Mouse (Mus musculus) ES-E14 (cell line): ENCODE results near the gene Hibadh. TPM values are rescaled to one million over a fixed set of nuclear protein-coding genes. Genes with fewer than 3 reads are reported as not detected.

ENCODE experiments used
- DNase-seq: peaks from one replicate; pipeline ENCODE4 v3.0.0-alpha.2; 2013; ENCODE audit warnings: low read depth, low spot score
- H3K27ac ChIP-seq: 2 replicates; pipeline ENCODE4 v1.5.1; 2012; ENCODE audit warnings: low read depth, mild to moderate bottlenecking, low read length, moderate library complexity, mixed read lengths; ENCODE audit not compliant: poor library complexity, insufficient read depth, severe bottlenecking
- H3K36me3 ChIP-seq: 2 replicates; pipeline ENCODE4 v1.6.1; 2012; ENCODE audit warnings: mild to moderate bottlenecking, low read length, moderate library complexity, mixed read lengths; ENCODE audit not compliant: control insufficient read depth, poor library complexity, insufficient read depth, severe bottlenecking
- H3K4me1 ChIP-seq, 2 experiments: fragments of 150-350 bp in 1 of 2; sonication (generic) in 1 of 2; 2 replicates each; pipeline ENCODE4 v1.6.1; 2012; ENCODE audit warnings: low read length in 2 of 2, mild to moderate bottlenecking in 1 of 2, mixed read lengths in 1 of 2; ENCODE audit not compliant: control insufficient read depth in 2 of 2, insufficient read depth in 2 of 2, poor library complexity in 1 of 2
- H3K4me3 ChIP-seq, 2 experiments: fragments of 150-350 bp in 1 of 2; sonication (generic) in 1 of 2; 2 replicates each; pipeline ENCODE4 v1.5.1; 2012; ENCODE audit warnings: low read length in 2 of 2, low read depth in 1 of 2, mild to moderate bottlenecking in 1 of 2, mixed read lengths in 1 of 2; ENCODE audit not compliant: insufficient read depth in 1 of 2, poor library complexity in 1 of 2, severe bottlenecking in 1 of 2
- H3K9ac ChIP-seq: 2 replicates; pipeline ENCODE4 v1.6.1; 2012; ENCODE audit warnings: low read depth, mild to moderate bottlenecking, low read length, mixed read lengths; ENCODE audit not compliant: poor library complexity, insufficient read depth, severe bottlenecking
- H3K9me3 ChIP-seq: fragments of 150-350 bp; sonication (generic); 2 replicates; pipeline ENCODE4 v1.6.1; 2012; ENCODE audit warnings: low read depth, mild to moderate bottlenecking, low read length; ENCODE audit not compliant: control insufficient read depth, insufficient read depth
- CHD2 ChIP-seq: IDR thresholded peaks from 2 replicates; pipeline ENCODE4 v1.6.1; 2014; ENCODE audit warnings: mild to moderate bottlenecking, low read depth, low read length, inconsistent platforms
- HCFC1 ChIP-seq: IDR thresholded peaks from 2 replicates; pipeline ENCODE4 v1.6.1; 2012; ENCODE audit warnings: low read length, inconsistent platforms, borderline replicate concordance; ENCODE audit not compliant: insufficient read depth
- MAFK ChIP-seq: IDR thresholded peaks from 2 replicates; pipeline ENCODE4 v1.6.1; 2014; ENCODE audit warnings: mild to moderate bottlenecking, low read depth, low read length, inconsistent platforms; ENCODE audit not compliant: insufficient read depth
- ZC3H11A ChIP-seq: IDR thresholded peaks from 2 replicates; pipeline ENCODE4 v1.6.1; 2012; ENCODE audit warnings: low read depth, mild to moderate bottlenecking, inconsistent platforms, low read length, borderline replicate concordance
- ZNF384 ChIP-seq: IDR thresholded peaks from 2 replicates; pipeline ENCODE4 v1.6.1; 2012; ENCODE audit warnings: low read depth, low read length, inconsistent platforms
- in situ Hi-C, 2 experiments: fragments of 600-800 bp; cut with MboI; formaldehyde crosslinking; loops; one replicate each; pipeline ENCODE4 v1.15.1; 2025; ENCODE audit warnings: low sequenced_read_pairs in 2 of 2, inconsistent platforms in 1 of 2; ENCODE audit not compliant: unreplicated experiment in 2 of 2
- total RNA-seq: library from RNA; depleted of rRNA; stranded (reverse); fragments of 300-350 nt; gene quantifications from 2 replicates; pipeline ENCODE4 v1.2.3, GENCODE M21; 2012; rRNA removed

The Hibadh gene
- 27.2 and 27.6 TPM in 2 replicates for total RNA-seq

DNA sequence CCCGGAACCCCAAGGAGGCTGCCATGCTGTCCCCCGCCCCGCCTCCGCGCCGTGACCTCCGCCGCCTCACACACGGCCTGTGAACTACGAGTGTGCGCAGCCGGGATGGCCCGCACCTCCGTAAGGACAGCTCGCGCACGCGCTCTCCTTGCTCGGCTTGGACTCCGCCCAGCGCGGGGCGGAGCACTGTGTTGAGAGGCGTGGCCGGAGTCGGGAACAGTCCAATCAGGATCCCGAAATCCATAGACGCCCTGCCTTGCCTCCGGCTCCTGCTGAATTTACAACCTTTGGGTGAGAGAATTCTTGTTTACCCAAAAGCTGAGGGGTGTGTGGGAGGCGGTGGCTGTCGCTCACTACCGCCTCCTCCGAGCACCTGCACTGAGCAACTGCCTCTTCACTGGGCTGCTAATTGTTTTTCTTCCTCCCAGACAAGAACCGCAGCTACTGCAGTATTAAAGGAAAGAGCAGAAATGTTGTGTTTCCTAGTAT is at the start of gene Hibadh:
Gene Hibadh (minus strand): TSS at position 166 of the 489 bp plus-strand sequence.
- DNase-seq, result peak; percentile 96
- peak within 1 kb of the TSS; percentile 32 for H3K27ac ChIP-seq
- in situ Hi-C loops, result no loop called here

DNA sequence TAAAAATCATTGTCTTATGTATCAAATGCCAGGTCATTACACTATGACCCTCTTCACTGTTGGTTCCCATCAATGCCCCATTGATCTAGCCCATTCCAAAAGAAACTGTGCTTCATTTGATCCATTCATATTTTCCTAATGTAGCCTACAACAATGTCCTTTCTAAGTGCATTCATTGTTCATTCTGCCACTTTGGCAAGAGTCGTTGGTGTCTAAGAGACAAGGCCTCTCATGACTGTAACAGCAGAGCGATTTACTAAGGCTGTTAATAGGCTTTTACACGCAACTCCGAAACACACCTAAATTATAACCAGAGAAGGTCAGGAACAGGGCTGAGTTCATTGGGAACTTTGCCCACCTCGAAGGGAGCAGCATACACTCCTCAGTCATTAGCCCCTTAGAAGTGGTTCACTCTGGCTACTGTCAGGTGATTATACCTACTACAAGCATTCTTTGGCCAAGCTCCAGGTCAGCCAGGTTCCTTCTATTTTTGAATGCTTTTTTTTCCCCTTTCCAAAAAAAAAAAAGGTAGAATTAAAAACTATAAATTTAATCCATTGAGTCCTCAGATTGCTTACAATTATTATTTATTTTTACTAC is 46.8 kb upstream of the Hibadh start:
- H3K4me1 ChIP-seq, result no peaks in the 10 kb centered on the region

More for the DNA sequence above, at the start of gene Hibadh:
- H3K9ac ChIP-seq, result peak within 1 kb of the TSS; percentile 89
- no peaks in the 10 kb centered on the region for H3K36me3 ChIP-seq
- H3K9me3 ChIP-seq, result no peaks in the 10 kb centered on the region
- no peak for TF ChIP-seq HCFC1
- peak within 1 kb of the TSS; percentile 84 to 91 for H3K4me3 ChIP-seq
- peaks cover 0 to 8% of the 10 kb centered on the region in 2 experiments; a peak in 3 of 4 replicates for H3K4me1 ChIP-seq

DNA sequence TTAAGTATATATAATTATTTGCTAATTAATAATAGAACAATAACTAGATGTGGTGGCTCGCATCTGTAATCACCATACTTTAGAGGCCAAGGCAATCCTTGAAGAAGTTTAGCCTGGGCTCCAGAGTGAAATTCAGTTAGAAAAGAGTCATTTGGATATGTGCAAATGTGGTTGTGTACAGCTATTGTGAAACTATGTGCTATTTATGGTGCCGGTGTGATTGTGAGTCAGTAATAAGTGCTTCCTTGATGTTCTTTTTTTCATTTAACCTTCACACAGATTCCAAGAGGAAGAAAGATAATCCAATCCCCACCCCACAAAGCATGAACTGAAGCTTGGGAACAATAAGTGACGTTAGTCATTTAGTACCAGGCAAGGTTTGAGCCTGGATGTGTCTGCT is 42.4 kb upstream of the Hibadh start:
- DNase-seq, result no peak
- no peaks in the 10 kb centered on the region for H3K36me3 ChIP-seq
- H3K9ac ChIP-seq, result no peak overlapping the region
- no peaks in the 10 kb centered on the region for H3K9me3 ChIP-seq
- no peak for TF ChIP-seq MAFK
- TF ChIP-seq ZNF384, result no peak
- no peak for TF ChIP-seq CHD2
- TF ChIP-seq HCFC1, result no peak
- TF ChIP-seq ZC3H11A, result no peak
- H3K4me1 ChIP-seq, result peaks cover 2% of the 10 kb centered on the region in 2 experiments; a peak in 2 of 4 replicates
- no peak overlapping the region for H3K27ac ChIP-seq
- no peak overlapping the region for H3K4me3 ChIP-seq
- in situ Hi-C loops, result no loop called here

More for the DNA sequence above, 46.8 kb upstream of the Hibadh start:
- no peaks in the 10 kb centered on the region for H3K36me3 ChIP-seq
- H3K9ac ChIP-seq, result no peak overlapping the region
- H3K4me3 ChIP-seq, result no peak overlapping the region
- in situ Hi-C loops, result no loop called here
- H3K27ac ChIP-seq, result no peak overlapping the region
- DNase-seq, result no peak
- no peak for TF ChIP-seq CHD2
- no peak for TF ChIP-seq HCFC1
- no peak for TF ChIP-seq ZC3H11A
- TF ChIP-seq MAFK, result no peak
- no peak for TF ChIP-seq ZNF384
- no peaks in the 10 kb centered on the region for H3K9me3 ChIP-seq

GRCm38 (mm10) chr6:52681847-52682485 is 41.8 kb upstream of the Hibadh start:
- no peaks in the 10 kb centered on the region for H3K36me3 ChIP-seq
- H3K9me3 ChIP-seq, result no peaks in the 10 kb centered on the region
- in situ Hi-C loops, result no loop called here
- H3K4me1 ChIP-seq, result peaks cover 2% of the 10 kb centered on the region in 2 experiments; a peak in 2 of 4 replicates
- no peak overlapping the region for H3K4me3 ChIP-seq
- no peak for TF ChIP-seq CHD2
- no peak for TF ChIP-seq ZC3H11A
- no peak for TF ChIP-seq ZNF384
- TF ChIP-seq HCFC1, result no peak
- H3K27ac ChIP-seq, result no peak overlapping the region
- DNase-seq, result no peak
- no peak overlapping the region for H3K9ac ChIP-seq

DNA sequence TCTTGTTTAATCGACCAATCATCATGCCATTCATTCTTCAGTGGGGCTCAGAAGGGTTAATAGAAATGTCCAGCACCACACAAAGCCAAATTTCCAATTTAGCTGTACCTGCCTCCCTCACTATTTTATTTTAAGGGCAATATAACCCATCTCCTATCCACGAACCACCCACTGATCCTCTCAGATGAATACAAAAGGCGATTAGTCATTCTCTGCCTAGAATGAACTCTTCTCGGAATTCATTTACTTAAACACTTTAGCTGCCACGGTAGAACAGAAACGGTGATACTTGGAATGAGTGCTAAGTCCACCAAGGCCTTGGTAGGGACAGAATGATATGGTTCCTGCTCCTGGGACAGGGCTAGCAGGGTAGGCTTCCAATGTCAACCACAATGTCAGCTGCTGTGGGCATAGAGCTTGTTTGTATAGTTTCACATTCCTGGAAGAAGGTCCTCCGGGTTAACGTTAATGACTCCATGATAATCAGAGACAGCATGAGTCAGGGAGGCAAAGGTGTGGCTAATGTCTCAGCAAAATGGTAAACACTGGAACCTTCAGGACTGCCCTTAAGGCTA is 40.4 kb upstream of the Hibadh start:
- in situ Hi-C loops, result no loop called here
- Histone ChIP-seq H3K27ac (no peak overlapping the region), H3K9me3 (no peaks in the 10 kb centered on the region), H3K4me1 (peaks cover 2% of the 10 kb centered on the region in 2 experiments; a peak in 2 of 4 replicates), H3K9ac (no peak overlapping the region), H3K36me3 (no peaks in the 10 kb centered on the region), H3K4me3 (no peak overlapping the region)
- TF ChIP-seq MAFK (no peak), HCFC1 (no peak), ZC3H11A (no peak), CHD2 (no peak), ZNF384 (no peak)
- no peak for DNase-seq
